ENCODE assay signal across 24 mouse cellular contexts in genomic region chr4:101358525-101358924, GRCm38 (mm10).
DNase-seq lines count a peak whose midpoint lies in the region; ATAC-seq and TF ChIP-seq lines count a peak whose summit lies in the region.
"Had no signal": no experiment of that assay in that cellular context is flagged by ENCODE, and none has a peak within 500 bp of the region (broad histone marks: within the 10 kb centered on the region; RNA-seq: fewer than 3 reads in every experiment).

No protein-coding gene starts in this region.

- peak overlapping the region; percentile 99; the same call in 1 of the 2 replicates for H3K27ac ChIP-seq in layer of hippocampus, adult 2 months
- peak overlapping the region; percentile 14; the same call in 1 of the 2 replicates for H3K27ac ChIP-seq in liver, embryonic 15.5 days (replicated peaks)
- no peak overlapping the region for H3K27ac ChIP-seq in hindbrain, embryonic 10.5 days
- H3K27ac ChIP-seq in forebrain, embryonic 13.5 days: no peak overlapping the region
- H3K27ac ChIP-seq: embryonic facial prominence, embryonic 10.5 days; embryonic facial prominence, embryonic 15.5 days; hindbrain, embryonic 15.5 days; limb, embryonic 10.5 days had no signal

- peaks cover 24% of the 10 kb centered on the region for H3K27me3 ChIP-seq in liver, embryonic 15.5 days
- peaks cover 5% of the 10 kb centered on the region; the same call in 1 of the 2 replicates for H3K27me3 ChIP-seq in hindbrain, embryonic 10.5 days (ENCODE audit: insufficient read depth, poor library complexity, severe bottlenecking)
- no peaks in the 10 kb centered on the region for H3K27me3 ChIP-seq in forebrain, embryonic 13.5 days
- H3K27me3 ChIP-seq: embryonic facial prominence, embryonic 15.5 days; hindbrain, embryonic 15.5 days; limb, embryonic 15.5 days had no signal

- TF ChIP-seq CTCF in layer of hippocampus, adult 2 months (conservative IDR thresholded peaks at IDR 0.05): no peak

- H3K4me2 ChIP-seq in liver, embryonic 15.5 days: peak overlapping the region; percentile 93
- no peak overlapping the region for H3K4me2 ChIP-seq in forebrain, embryonic 13.5 days

- intact Hi-C loops in heart, postnatal 14 days (cut with DNase I): loop anchor here (5.0 kb wide), 3 partner anchors 91 to 191 kb away; partner anchors contain the start of gene Jak1

- ATAC-seq in erythroblast, adult 5-6 weeks (replicated peaks; ENCODE audit: low FRiP score, poor library complexity, severe bottlenecking): 0 out of 2 replicates have a peak, but pooled peaks have one; percentile 38
- peak; percentile 33; the same call in 1 of the 2 replicates for ATAC-seq in liver, embryonic 15.5 days (ENCODE audit: insufficient read depth)
- ATAC-seq in forebrain, embryonic 13.5 days: no peak
- ATAC-seq: CD4-positive, CD25-positive, alpha-beta regulatory T cell, adult 4 months; forebrain, embryonic 16.5 days; inflammation-experienced regulatory T-cells, adult 6 months had no signal

- H3K4me3 ChIP-seq in layer of hippocampus, adult 2 months: no peak overlapping the region
- no peak overlapping the region for H3K4me3 ChIP-seq in liver, embryonic 15.5 days (replicated peaks)
- H3K4me3 ChIP-seq in hindbrain, embryonic 10.5 days: no peak overlapping the region
- no peak overlapping the region for H3K4me3 ChIP-seq in forebrain, embryonic 13.5 days
- H3K4me3 ChIP-seq: embryonic facial prominence, embryonic 10.5 days; kidney, embryonic 15.5 days; limb, embryonic 10.5 days had no signal

- H3K4me1 ChIP-seq in liver, embryonic 15.5 days (replicated peaks): peaks cover 36% of the 10 kb centered on the region
- peaks cover 30% of the 10 kb centered on the region for H3K4me1 ChIP-seq in hindbrain, embryonic 10.5 days (replicated peaks)
- H3K4me1 ChIP-seq in forebrain, embryonic 13.5 days: peaks cover 29% of the 10 kb centered on the region

- H3K36me3 ChIP-seq in liver, embryonic 15.5 days (replicated peaks): no peaks in the 10 kb centered on the region
- H3K36me3 ChIP-seq in hindbrain, embryonic 10.5 days: no peaks in the 10 kb centered on the region
- no peaks in the 10 kb centered on the region for H3K36me3 ChIP-seq in forebrain, embryonic 13.5 days (ENCODE audit: poor library complexity, severe bottlenecking)
- H3K36me3 ChIP-seq: embryonic facial prominence, embryonic 10.5 days; embryonic facial prominence, embryonic 15.5 days; hindbrain, embryonic 15.5 days; kidney, embryonic 15.5 days; limb, embryonic 10.5 days; limb, embryonic 15.5 days had no signal

- H3K9me3 ChIP-seq in liver, embryonic 15.5 days (replicated peaks): no peaks in the 10 kb centered on the region
- no peaks in the 10 kb centered on the region for H3K9me3 ChIP-seq in hindbrain, embryonic 10.5 days
- no peaks in the 10 kb centered on the region for H3K9me3 ChIP-seq in forebrain, embryonic 13.5 days (replicated peaks)
- H3K9me3 ChIP-seq: embryonic facial prominence, embryonic 10.5 days; embryonic facial prominence, embryonic 15.5 days; hindbrain, embryonic 15.5 days; kidney, embryonic 15.5 days; limb, embryonic 10.5 days; limb, embryonic 15.5 days had no signal

- H3K9ac ChIP-seq in liver, embryonic 15.5 days: no peak overlapping the region
- no peak overlapping the region for H3K9ac ChIP-seq in forebrain, embryonic 13.5 days
- H3K9ac ChIP-seq: embryonic facial prominence, embryonic 15.5 days; hindbrain, embryonic 15.5 days; kidney, embryonic 15.5 days; limb, embryonic 15.5 days had no signal

- DNase-seq in layer of hippocampus, adult 2 months (ENCODE audit: low spot score in 2 of 2): no peak
- DNase-seq in layer of hippocampus, adult 8-10 months (ENCODE audit: low spot score in 2 of 2): no peak
- no peak for DNase-seq in hindbrain, embryonic 10.5 days (ENCODE audit: low spot score)
- no peak for DNase-seq in heart, postnatal 14 days
- DNase-seq: adrenal gland, postnatal 25 days; cerebellum, postnatal 14 days; heart, postnatal 4 days; layer of hippocampus, postnatal 36 days; lung, postnatal 4 days; midbrain, embryonic 14.5 days; thymus, adult 2 months; thymus, postnatal 36 days had no signal

- WGBS in liver, embryonic 15.5 days (ENCODE audit: insufficient replicate concordance): 47% methylated on average over 3 of the region's 3 CpGs
- 93% methylated on average over 3 of the region's 3 CpGs for WGBS in hindbrain, embryonic 10.5 days
- WGBS in forebrain, embryonic 13.5 days: 98% methylated on average over 3 of the region's 3 CpGs

Comparison
In these comparisons a context has a peak if more than half of its experiments do, and no peak if none do; other contexts are left out.
1. H3K27ac ChIP-seq: peak in layer of hippocampus, adult 2 months (single experiment) and liver, embryonic 15.5 days (single experiment); none in hindbrain, embryonic 10.5 days (single experiment) and forebrain, embryonic 13.5 days (single experiment).